Mouse (Mus musculus): ENCODE measurements around the gene Erich4.

DNA sequence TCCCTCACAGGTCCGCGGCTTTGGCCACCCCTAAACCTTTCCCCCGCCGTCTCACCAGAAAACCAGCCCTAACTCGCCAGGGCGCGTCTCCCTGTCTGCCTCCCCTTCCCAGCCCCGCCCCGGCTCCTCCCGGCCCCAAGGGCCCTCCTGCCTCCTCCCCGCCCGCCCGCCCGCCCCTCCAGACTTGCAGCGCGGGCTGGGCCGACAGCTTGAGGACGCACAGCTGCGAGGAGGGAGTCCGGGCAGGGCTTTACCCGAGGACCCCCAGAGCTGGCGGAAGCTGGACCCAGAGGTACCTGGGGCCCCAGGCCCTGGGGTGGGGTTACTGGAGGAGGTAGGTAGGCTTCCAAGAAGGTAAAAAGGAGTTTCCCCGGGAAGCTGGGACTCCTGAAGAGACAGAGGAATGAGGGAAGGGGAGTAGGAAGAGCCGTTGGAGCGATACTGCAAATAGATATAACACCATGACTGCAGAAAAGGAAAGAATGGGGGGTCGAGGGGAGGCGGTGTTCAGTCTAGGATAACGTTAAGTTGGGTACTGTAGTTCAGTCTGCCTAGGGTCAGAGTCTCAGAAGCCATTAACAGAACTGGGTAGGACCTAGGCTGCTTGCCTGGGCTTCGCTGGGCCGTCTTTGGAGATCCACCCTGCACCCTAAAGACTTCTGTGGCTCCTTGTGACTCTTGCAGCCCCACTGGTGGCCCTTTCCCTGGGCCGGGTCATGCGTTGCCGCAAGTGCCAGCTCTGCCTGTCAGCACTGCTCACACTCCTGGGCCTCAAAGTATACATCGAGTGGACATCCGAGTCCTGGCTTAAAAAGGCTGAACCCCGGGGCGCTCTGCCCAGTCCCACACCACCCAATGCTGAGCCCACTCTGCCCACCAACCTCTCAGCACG, 12.0 kb upstream of the Erich4 start:
- TF ChIP-seq CTCF (IDR thresholded peaks at IDR 0.05; ENCODE audit: low read depth), result no peak
- TF ChIP-seq EP300 (IDR thresholded peaks at IDR 0.05; ENCODE audit: low read depth), result no peak

Data from liver, postnatal 0 days (tissue).